Mouse (Mus musculus): ENCODE measurements around the gene Lbx2.

DNA sequence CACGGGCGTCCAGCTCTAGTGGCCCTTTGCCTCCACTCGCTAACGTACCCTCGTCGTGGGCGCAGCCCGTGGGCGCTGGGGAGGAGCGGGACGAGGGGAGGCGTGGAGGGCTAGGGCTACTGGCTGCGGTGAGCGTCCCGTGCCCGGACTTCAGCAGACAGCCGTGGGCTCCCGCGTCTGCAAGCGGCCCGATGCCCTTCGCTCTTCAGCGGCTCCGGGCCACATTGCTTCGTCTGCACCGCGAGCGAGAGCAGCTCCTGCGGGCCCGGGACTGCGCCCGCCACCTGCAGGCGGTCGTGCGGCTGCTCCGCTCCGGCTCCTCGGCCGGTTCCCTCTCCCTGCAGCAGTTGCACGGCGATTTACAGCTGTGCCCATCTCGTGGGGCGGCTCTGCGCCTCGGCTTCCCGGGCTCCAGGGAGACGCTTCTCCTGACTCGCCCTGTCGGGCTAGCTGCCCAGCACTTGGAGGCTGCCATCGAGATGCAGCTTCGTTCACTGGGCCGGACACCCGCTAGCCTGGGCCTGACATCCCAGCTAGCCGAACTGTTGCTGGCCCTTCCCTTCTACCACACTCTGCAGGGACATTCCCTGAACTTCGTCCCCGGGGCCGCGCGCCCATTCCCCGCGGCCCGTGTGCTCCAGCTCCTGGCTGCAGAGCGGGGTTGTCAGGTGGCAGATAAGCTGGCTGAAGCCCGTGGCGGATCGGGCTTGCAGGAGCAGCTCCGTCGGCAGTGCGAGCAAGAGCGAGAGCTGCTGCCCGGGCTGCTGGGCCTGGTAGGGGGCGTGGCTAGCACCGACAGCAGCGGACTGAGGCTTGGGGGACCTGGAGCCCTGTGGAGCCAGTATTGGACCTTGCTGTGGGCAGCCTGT lies 15.8 kb downstream of the Lbx2 start:
- no peak for TF ChIP-seq CTCF (IDR thresholded peaks at IDR 0.05; ENCODE audit: low read depth, low read length)
- TF ChIP-seq POLR2A (IDR thresholded peaks at IDR 0.05; ENCODE audit: borderline replicate concordance, low read depth, low read length), result no peak

Data from bone marrow macrophage, adult 2 months (primary cell).